Mouse (Mus musculus): ENCODE measurements around the gene Gne. TPM values are rescaled to one million over a fixed set of nuclear protein-coding genes. Genes with fewer than 3 reads are reported as not detected.

Gne gene
- total RNA-seq, 2 experiments from 2014 or later: 0.77 to 8.6 TPM

DNA sequence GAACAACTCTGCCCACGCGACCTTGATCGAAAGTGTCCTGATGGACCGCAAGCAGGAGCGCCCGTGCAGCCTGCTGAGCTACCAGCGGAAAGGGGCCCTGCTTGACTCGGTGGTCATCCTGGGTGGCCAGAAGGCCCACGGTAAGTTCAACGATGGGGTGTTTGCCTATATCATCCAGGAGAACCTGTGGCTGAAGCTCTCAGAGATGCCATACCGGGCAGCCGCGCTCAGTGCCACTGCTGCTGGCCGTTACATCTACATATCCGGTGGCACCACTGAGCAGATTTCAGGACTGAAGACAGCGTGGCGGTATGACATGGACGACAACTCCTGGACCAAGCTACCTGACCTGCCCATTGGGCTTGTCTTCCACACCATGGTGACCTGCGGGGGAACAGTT lies 99.7 kb downstream of the Gne start:
- ATAC-seq (replicated peaks; ENCODE audit: low FRiP score, poor library complexity, severe bottlenecking): no peak

Other genes with a start within 250 kb of the Gne start
- gene Olfr157, start 244.0 kb downstream of the Gne start, total RNA-seq (2015; ENCODE audit: low replicate concordance): not detected in 2 replicates
- gene Olfr157, start 244.0 kb downstream of the Gne start, total RNA-seq (2017; ENCODE audit: low replicate concordance): not detected in 2 replicates
- not detected in 2 replicates for gene Olfr155, start 232.6 kb downstream of the Gne start, total RNA-seq (2015; ENCODE audit: low replicate concordance)
- gene Olfr155, start 232.6 kb downstream of the Gne start, total RNA-seq (2017; ENCODE audit: low replicate concordance): not detected in 2 replicates
- gene Reck, start 208.6 kb downstream of the Gne start, total RNA-seq (2015; ENCODE audit: low replicate concordance): 1.2 and 5.4 TPM in 2 replicates
- 0.77 and 6.4 TPM in 2 replicates for gene Reck, start 208.6 kb downstream of the Gne start, total RNA-seq (2017; ENCODE audit: low replicate concordance)
- 10.8 and 19.2 TPM in 2 replicates for gene Glipr2, start 126.8 kb downstream of the Gne start, total RNA-seq (2015; ENCODE audit: low replicate concordance)
- 26.5 and 30.4 TPM in 2 replicates for gene Glipr2, start 126.8 kb downstream of the Gne start, total RNA-seq (2017; ENCODE audit: low replicate concordance)
- not detected in 2 replicates for gene Ccin, start 100.7 kb downstream of the Gne start, total RNA-seq (2015; ENCODE audit: low replicate concordance)
- not detected in 2 replicates for gene Ccin, start 100.7 kb downstream of the Gne start, total RNA-seq (2017; ENCODE audit: low replicate concordance)
- 79.6 and 87.6 TPM in 2 replicates for gene Clta, start 79.7 kb downstream of the Gne start, total RNA-seq (2015; ENCODE audit: low replicate concordance)
- gene Clta, start 79.7 kb downstream of the Gne start, total RNA-seq (2017; ENCODE audit: low replicate concordance): 85.4 and 105 TPM in 2 replicates
- 46.9 and 57.5 TPM in 2 replicates for gene Rnf38, start 149.6 kb upstream of the Gne start, total RNA-seq (2015; ENCODE audit: low replicate concordance)
- 26.5 and 39.2 TPM in 2 replicates for gene Rnf38, start 149.6 kb upstream of the Gne start, total RNA-seq (2017; ENCODE audit: low replicate concordance)
- 5.0 and 6.9 TPM in 2 replicates for gene Melk, start 216.7 kb upstream of the Gne start, total RNA-seq (2015; ENCODE audit: low replicate concordance)
- gene Melk, start 216.7 kb upstream of the Gne start, total RNA-seq (2017; ENCODE audit: low replicate concordance): 8.2 and 9.0 TPM in 2 replicates